Mouse (Mus musculus): ENCODE measurements around the gene Sema4b. TPM values are rescaled to one million over a fixed set of nuclear protein-coding genes. Genes with fewer than 3 reads are reported as not detected.

The Sema4b gene
- polyA plus RNA-seq, 1 experiment = 51.6 TPM

DNA sequence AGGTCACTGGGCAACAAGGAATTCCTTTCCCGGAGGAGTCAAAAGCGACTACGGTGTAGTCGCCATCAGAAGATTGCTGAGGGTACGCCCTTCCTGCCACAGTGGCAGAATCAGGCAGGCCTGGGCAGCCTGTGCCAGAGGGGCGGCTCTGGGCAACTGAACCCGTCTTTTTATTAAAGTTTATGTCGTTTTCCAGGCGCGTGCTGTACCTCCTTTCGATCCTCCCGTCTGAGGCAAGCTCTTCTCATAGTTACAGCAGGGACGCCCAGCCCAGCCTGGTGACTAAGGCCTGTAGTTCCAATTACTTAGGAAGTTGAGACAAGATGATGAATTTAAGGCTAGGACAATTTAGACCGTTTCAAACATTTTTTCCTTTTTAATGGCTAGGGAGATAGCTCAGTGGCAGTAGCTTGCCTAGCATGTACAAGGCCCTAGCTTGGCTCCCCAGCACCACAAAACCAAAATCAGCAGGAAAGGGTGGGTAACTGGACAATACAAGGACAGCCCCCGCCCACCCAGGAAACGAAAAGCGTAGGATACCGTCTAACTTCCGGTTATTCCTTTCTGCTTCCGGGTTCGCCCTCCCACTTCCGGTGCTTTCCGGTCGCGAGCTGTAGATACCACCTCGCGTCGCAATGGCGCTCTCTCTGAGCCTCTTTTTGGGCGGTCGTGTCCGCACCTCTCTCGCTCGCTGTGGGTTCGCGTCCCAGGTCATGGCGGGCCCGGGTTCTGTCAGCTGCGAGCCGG, 74.2 kb downstream of the Sema4b start, which contains the start of gene Ngrn:
TSS of gene Ngrn (plus strand) at position 591 of the 747 bp plus-strand sequence.
- Histone ChIP-seq H3K4me3 (replicated peaks; ENCODE audit: control insufficient read depth, low read depth, low read length) (peak within 1 kb of the TSS; percentile 91), H3K4me1 (ENCODE audit: control insufficient read depth, insufficient read depth, low read length) (no peaks in the 10 kb centered on the region; the same call in none of the 2 replicates), H3K27ac (ENCODE audit: control insufficient read depth, insufficient read depth, low read depth, low read length, poor library complexity) (peak within 1 kb of the TSS; percentile 57)
- WGBS = 28% methylated on average over 40 of the region's 40 CpGs
- no peak for TF ChIP-seq CTCF (IDR thresholded peaks at IDR 0.05; ENCODE audit: control insufficient read depth, insufficient read depth, low read length)
- TF ChIP-seq POLR2A (IDR thresholded peaks at IDR 0.05; ENCODE audit: borderline replicate concordance, control insufficient read depth, low read depth, low read length) = peak; percentile 90; the same call in 1 of the 2 replicates

DNA sequence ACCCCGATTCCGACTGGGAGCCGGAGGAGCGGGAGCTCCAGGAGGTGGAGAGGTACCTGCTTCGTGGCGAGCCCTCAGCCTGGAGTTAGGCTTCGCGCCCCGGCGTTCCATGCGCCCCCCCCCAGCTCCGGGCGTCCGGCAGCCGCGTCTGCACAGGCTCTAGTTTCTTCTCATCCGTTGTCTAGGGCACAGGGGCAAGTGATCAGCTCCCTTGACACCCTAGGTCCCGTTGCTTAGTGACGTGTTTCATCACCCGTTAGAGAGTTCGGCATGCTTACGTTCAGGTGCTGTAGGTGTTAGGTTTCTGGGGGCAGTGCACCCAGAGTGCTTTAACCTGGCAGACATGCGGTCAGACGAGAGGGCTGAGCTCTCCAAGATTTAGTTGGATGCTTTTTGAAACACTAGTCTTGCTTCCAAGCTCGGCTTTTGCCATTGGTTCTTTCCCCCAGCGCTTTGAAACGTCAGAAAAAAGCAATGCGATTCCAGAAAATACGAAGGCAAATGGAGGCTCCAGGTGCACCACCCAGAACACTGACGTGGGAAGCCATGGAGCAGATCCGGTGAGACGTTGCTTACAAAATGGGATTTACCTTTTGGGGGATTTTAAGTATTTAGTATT, 74.8 kb downstream of the Sema4b start:
- peak overlapping the region; percentile 57 for H3K27ac ChIP-seq (ENCODE audit: control insufficient read depth, insufficient read depth, low read depth, low read length, poor library complexity)
- TF ChIP-seq CTCF (IDR thresholded peaks at IDR 0.05; ENCODE audit: control insufficient read depth, insufficient read depth, low read length) (no peak), POLR2A (IDR thresholded peaks at IDR 0.05; ENCODE audit: borderline replicate concordance, control insufficient read depth, low read depth, low read length) (no peak)
- 2% methylated on average over 32 of the region's 32 CpGs for WGBS

DNA sequence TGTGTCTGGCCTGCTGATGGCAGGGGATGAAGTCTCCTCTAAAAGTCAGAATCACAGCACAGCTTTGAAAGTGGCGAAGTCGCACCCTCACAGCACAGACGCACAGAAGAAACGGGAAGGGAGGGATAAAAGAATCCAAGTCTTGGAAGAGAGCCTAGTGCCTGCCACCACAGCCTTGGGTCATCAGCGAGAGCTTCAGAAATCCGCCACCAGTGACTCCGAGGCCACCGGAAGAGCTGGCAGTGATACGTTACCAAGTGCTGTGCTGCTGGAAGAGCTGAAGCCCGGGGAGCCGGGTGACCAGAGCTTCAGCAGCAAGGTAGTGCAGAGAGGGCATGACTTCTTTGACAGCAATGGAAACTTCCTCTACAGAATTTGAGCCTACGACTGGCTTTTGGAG, 78.0 kb downstream of the Sema4b start:
- no peak overlapping the region for H3K4me3 ChIP-seq (replicated peaks; ENCODE audit: control insufficient read depth, low read depth, low read length)
- H3K4me1 ChIP-seq (ENCODE audit: control insufficient read depth, insufficient read depth, low read length) = no peaks in the 10 kb centered on the region; the same call in none of the 2 replicates
- TF ChIP-seq POLR2A (IDR thresholded peaks at IDR 0.05; ENCODE audit: borderline replicate concordance, control insufficient read depth, low read depth, low read length) = no peak
- WGBS = 91% methylated on average over 12 of the region's 12 CpGs
- no peak overlapping the region for H3K27ac ChIP-seq (ENCODE audit: control insufficient read depth, insufficient read depth, low read depth, low read length, poor library complexity)

More for the DNA sequence above, 74.8 kb downstream of the Sema4b start:
- H3K4me1 ChIP-seq (ENCODE audit: control insufficient read depth, insufficient read depth, low read length) = no peaks in the 10 kb centered on the region; the same call in none of the 2 replicates
- H3K4me3 ChIP-seq (replicated peaks; ENCODE audit: control insufficient read depth, low read depth, low read length) = peak overlapping the region; percentile 91

DNA sequence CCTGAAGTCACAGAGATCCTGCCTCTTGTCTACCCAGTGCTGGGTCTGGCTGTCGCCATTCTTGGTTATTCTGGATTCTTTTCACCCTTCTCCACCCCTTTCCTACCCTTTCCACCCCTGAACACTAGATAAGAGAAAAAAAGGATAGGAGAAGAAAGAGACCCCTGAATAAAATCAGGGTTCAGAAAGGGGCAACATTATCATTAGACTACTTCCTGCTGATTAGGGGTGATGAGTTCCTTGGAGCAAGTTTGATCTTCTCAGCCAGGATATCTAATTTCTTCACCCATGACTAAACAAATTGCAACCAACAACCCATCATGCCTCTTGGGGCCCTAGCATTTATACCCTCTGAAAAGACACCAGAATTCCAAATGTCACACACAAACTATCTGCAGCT, 81.1 kb downstream of the Sema4b start:
- Histone ChIP-seq H3K4me3 (replicated peaks; ENCODE audit: control insufficient read depth, low read depth, low read length) (no peak overlapping the region), H3K27ac (ENCODE audit: control insufficient read depth, insufficient read depth, low read depth, low read length, poor library complexity) (no peak overlapping the region), H3K4me1 (ENCODE audit: control insufficient read depth, insufficient read depth, low read length) (no peaks in the 10 kb centered on the region; the same call in 1 of the 2 replicates)
- TF ChIP-seq CTCF (IDR thresholded peaks at IDR 0.05; ENCODE audit: control insufficient read depth, insufficient read depth, low read length) (no peak), POLR2A (IDR thresholded peaks at IDR 0.05; ENCODE audit: borderline replicate concordance, control insufficient read depth, low read depth, low read length) (no peak)
- WGBS = 81% methylated on average over 1 of the region's 1 CpGs

GRCm38 (mm10) chr7:80268897-80269750, 82.5 kb downstream of the Sema4b start, which contains the start of gene Vps33b:
TSS of gene Vps33b (plus strand) at chr7:80269649.
- WGBS = 3% methylated on average over 21 of the region's 21 CpGs
- H3K4me1 ChIP-seq (ENCODE audit: control insufficient read depth, insufficient read depth, low read length) = no peaks in the 10 kb centered on the region; the same call in 1 of the 2 replicates
- peak within 1 kb of the TSS; percentile 37; the same call in 1 of the 2 replicates for H3K27ac ChIP-seq (ENCODE audit: control insufficient read depth, insufficient read depth, low read depth, low read length, poor library complexity)
- TF ChIP-seq POLR2A (IDR thresholded peaks at IDR 0.05; ENCODE audit: borderline replicate concordance, control insufficient read depth, low read depth, low read length) (peak; percentile 64; the same call in 1 of the 2 replicates), CTCF (IDR thresholded peaks at IDR 0.05; ENCODE audit: control insufficient read depth, insufficient read depth, low read length) (no peak)
- peak within 1 kb of the TSS; percentile 75 for H3K4me3 ChIP-seq (replicated peaks; ENCODE audit: control insufficient read depth, low read depth, low read length)

DNA sequence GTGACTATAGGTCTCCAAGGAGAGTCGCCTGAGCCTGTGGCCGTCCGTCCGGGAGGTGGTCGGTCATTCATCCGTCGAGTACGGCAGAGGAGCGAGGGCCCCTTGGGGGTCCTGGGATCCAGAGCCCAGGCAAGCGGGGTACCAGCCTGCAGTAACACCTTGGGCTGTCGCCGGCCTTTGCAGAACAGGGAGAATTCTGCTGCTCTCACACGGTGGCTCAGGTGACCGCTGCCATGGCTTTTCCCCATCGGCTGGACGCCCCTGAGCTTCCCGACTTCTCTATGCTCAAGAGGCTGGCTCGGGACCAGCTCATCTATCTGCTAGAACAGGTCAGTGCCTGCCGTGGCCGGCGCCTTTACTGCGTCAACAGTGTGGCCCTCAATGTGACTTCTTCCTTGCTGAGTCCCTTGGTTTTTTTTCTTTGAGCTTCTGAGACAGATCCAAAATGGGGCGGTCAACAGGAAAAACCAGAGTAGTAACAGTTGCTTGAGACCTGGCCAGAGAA, 83.2 kb downstream of the Sema4b start:
- peak overlapping the region; percentile 37; the same call in 1 of the 2 replicates for H3K27ac ChIP-seq (ENCODE audit: control insufficient read depth, insufficient read depth, low read depth, low read length, poor library complexity)
- TF ChIP-seq CTCF (IDR thresholded peaks at IDR 0.05; ENCODE audit: control insufficient read depth, insufficient read depth, low read length) = no peak
- TF ChIP-seq POLR2A (IDR thresholded peaks at IDR 0.05; ENCODE audit: borderline replicate concordance, control insufficient read depth, low read depth, low read length) = 0 out of 2 replicates have a peak, but pooled peaks have one; percentile 3
- peak overlapping the region; percentile 75 for H3K4me3 ChIP-seq (replicated peaks; ENCODE audit: control insufficient read depth, low read depth, low read length)
- no peaks in the 10 kb centered on the region; the same call in 1 of the 2 replicates for H3K4me1 ChIP-seq (ENCODE audit: control insufficient read depth, insufficient read depth, low read length)
- WGBS = under 1% methylated on average over 23 of the region's 23 CpGs

- TF ChIP-seq POLR2A (IDR thresholded peaks at IDR 0.05; ENCODE audit: borderline replicate concordance, control insufficient read depth, low read depth, low read length) = no peak
- TF ChIP-seq CTCF (IDR thresholded peaks at IDR 0.05; ENCODE audit: control insufficient read depth, insufficient read depth, low read length) = no peak
- H3K27ac ChIP-seq (ENCODE audit: control insufficient read depth, insufficient read depth, low read depth, low read length, poor library complexity) = no peak overlapping the region
- no peaks in the 10 kb centered on the region; the same call in 1 of the 2 replicates for H3K4me1 ChIP-seq (ENCODE audit: control insufficient read depth, insufficient read depth, low read length)
- WGBS = 89% methylated on average over 2 of the region's 2 CpGs
- no peak overlapping the region for H3K4me3 ChIP-seq (replicated peaks; ENCODE audit: control insufficient read depth, low read depth, low read length)
Observed at GRCm38 (mm10) chr7:80273456-80273855, 86.8 kb downstream of the Sema4b start.

Other genes starting within 250 kb of the Sema4b start
- gene Zfp710, start 162.0 kb upstream of the Sema4b start, polyA plus RNA-seq (2011; ENCODE audit: insufficient read depth, insufficient read length, low replicate concordance, missing spikeins) = 12.5 and 28.1 TPM in 2 replicates
- gene Idh2, start 71.4 kb upstream of the Sema4b start, polyA plus RNA-seq (2011; ENCODE audit: insufficient read depth, insufficient read length, low replicate concordance, missing spikeins) = 20.9 and 43.5 TPM in 2 replicates
- gene Cib1, start 46.0 kb downstream of the Sema4b start, polyA plus RNA-seq (2011; ENCODE audit: insufficient read depth, insufficient read length, low replicate concordance, missing spikeins) = 81.7 and 82.5 TPM in 2 replicates
- 1.1 and 1.8 TPM in 2 replicates for gene Gdpgp1, start 46.0 kb downstream of the Sema4b start, polyA plus RNA-seq (2011; ENCODE audit: insufficient read depth, insufficient read length, low replicate concordance, missing spikeins)
- not detected in 2 replicates for gene Ttll13, start 59.5 kb downstream of the Sema4b start, polyA plus RNA-seq (2011; ENCODE audit: insufficient read depth, insufficient read length, low replicate concordance, missing spikeins)
- 12.7 and 26.8 TPM in 2 replicates for gene Ngrn, start 74.4 kb downstream of the Sema4b start, polyA plus RNA-seq (2011; ENCODE audit: insufficient read depth, insufficient read length, low replicate concordance, missing spikeins)
- 11.0 and 24.0 TPM in 2 replicates for gene Vps33b, start 82.8 kb downstream of the Sema4b start, polyA plus RNA-seq (2011; ENCODE audit: insufficient read depth, insufficient read length, low replicate concordance, missing spikeins)
- gene Prc1, start 107.6 kb downstream of the Sema4b start, polyA plus RNA-seq (2011; ENCODE audit: insufficient read depth, insufficient read length, low replicate concordance, missing spikeins) = 165 and 172 TPM in 2 replicates
- 7.6 and 11.3 TPM in 2 replicates for gene Rccd1, start 137.6 kb downstream of the Sema4b start, polyA plus RNA-seq (2011; ENCODE audit: insufficient read depth, insufficient read length, low replicate concordance, missing spikeins)
- 10.8 and 43.9 TPM in 2 replicates for gene Unc45a, start 154.2 kb downstream of the Sema4b start, polyA plus RNA-seq (2011; ENCODE audit: insufficient read depth, insufficient read length, low replicate concordance, missing spikeins)
- gene Hddc3, start 156.3 kb downstream of the Sema4b start, polyA plus RNA-seq (2011; ENCODE audit: insufficient read depth, insufficient read length, low replicate concordance, missing spikeins) = 5.0 and 16.2 TPM in 2 replicates
- 25.1 and 40.0 TPM in 2 replicates for gene Man2a2, start 184.5 kb downstream of the Sema4b start, polyA plus RNA-seq (2011; ENCODE audit: insufficient read depth, insufficient read length, low replicate concordance, missing spikeins)
- 143 and 311 TPM in 2 replicates for gene Fes, start 201.1 kb downstream of the Sema4b start, polyA plus RNA-seq (2011; ENCODE audit: insufficient read depth, insufficient read length, low replicate concordance, missing spikeins)
- 22.2 and 31.0 TPM in 2 replicates for gene Furin, start 218.6 kb downstream of the Sema4b start, polyA plus RNA-seq (2011; ENCODE audit: insufficient read depth, insufficient read length, low replicate concordance, missing spikeins)